Mouse (Mus musculus): ENCODE data around the gene Tuba1a. TPM values are rescaled to one million over a fixed set of nuclear protein-coding genes. Genes with fewer than 3 reads are reported as not detected.
"Not testable (repeated sequence)": the region's sequence is repeated elsewhere in the genome, so short reads cannot be mapped to it uniquely, and the experiment has no call there.

Gene Tuba1a
- polyA plus RNA-seq, 1 experiment from 2014 or later: 419 TPM

- H3K4me2 ChIP-seq: no peak overlapping the region
- ATAC-seq (replicated peaks; ENCODE audit: low FRiP score) (no peak), DNase-seq (ENCODE audit: low spot score) (no peak)
- no peaks in the 10 kb centered on the region for H3K9me3 ChIP-seq (ENCODE audit: control insufficient read depth, low read length)
- peaks cover 7% of the 10 kb centered on the region for H3K4me1 ChIP-seq (replicated peaks; ENCODE audit: control insufficient read depth, insufficient read depth, low read length)
- no peak overlapping the region for H3K9ac ChIP-seq (ENCODE audit: low read depth, low read length)
- no peaks in the 10 kb centered on the region for H3K36me3 ChIP-seq (ENCODE audit: control insufficient read depth, insufficient read depth, low read length)
- H3K27ac ChIP-seq (ENCODE audit: low read depth, low read length): no peak overlapping the region
- H3K27me3 ChIP-seq (replicated peaks; ENCODE audit: control insufficient read depth, insufficient read depth, low read length): no peaks in the 10 kb centered on the region
- H3K4me3 ChIP-seq (ENCODE audit: low read depth, low read length): no peak overlapping the region
- 76% methylated on average over 20 of the region's 20 CpGs for WGBS
Observed at GRCm38 (mm10) chr15:98978409-98979172, 25.1 kb upstream of the Tuba1a start.

- Histone ChIP-seq H3K9me3 (ENCODE audit: control insufficient read depth, low read length) (no peaks in the 10 kb centered on the region), H3K9ac (ENCODE audit: low read depth, low read length) (no peak overlapping the region), H3K27me3 (replicated peaks; ENCODE audit: control insufficient read depth, insufficient read depth, low read length) (no peaks in the 10 kb centered on the region), H3K4me1 (replicated peaks; ENCODE audit: control insufficient read depth, insufficient read depth, low read length) (peaks cover under 1% of the 10 kb centered on the region; the same call in 1 of the 2 replicates), H3K4me2 (no peak overlapping the region), H3K4me3 (ENCODE audit: low read depth, low read length) (no peak overlapping the region), H3K27ac (ENCODE audit: low read depth, low read length) (no peak overlapping the region), H3K36me3 (ENCODE audit: control insufficient read depth, insufficient read depth, low read length) (no peaks in the 10 kb centered on the region)
- no peak for ATAC-seq (replicated peaks; ENCODE audit: low FRiP score)
- 84% methylated on average over 14 of the region's 14 CpGs for WGBS
- DNase-seq (ENCODE audit: low spot score): no peak
Observed at GRCm38 (mm10) chr15:98977759-98978408, 24.4 kb upstream of the Tuba1a start.

DNA sequence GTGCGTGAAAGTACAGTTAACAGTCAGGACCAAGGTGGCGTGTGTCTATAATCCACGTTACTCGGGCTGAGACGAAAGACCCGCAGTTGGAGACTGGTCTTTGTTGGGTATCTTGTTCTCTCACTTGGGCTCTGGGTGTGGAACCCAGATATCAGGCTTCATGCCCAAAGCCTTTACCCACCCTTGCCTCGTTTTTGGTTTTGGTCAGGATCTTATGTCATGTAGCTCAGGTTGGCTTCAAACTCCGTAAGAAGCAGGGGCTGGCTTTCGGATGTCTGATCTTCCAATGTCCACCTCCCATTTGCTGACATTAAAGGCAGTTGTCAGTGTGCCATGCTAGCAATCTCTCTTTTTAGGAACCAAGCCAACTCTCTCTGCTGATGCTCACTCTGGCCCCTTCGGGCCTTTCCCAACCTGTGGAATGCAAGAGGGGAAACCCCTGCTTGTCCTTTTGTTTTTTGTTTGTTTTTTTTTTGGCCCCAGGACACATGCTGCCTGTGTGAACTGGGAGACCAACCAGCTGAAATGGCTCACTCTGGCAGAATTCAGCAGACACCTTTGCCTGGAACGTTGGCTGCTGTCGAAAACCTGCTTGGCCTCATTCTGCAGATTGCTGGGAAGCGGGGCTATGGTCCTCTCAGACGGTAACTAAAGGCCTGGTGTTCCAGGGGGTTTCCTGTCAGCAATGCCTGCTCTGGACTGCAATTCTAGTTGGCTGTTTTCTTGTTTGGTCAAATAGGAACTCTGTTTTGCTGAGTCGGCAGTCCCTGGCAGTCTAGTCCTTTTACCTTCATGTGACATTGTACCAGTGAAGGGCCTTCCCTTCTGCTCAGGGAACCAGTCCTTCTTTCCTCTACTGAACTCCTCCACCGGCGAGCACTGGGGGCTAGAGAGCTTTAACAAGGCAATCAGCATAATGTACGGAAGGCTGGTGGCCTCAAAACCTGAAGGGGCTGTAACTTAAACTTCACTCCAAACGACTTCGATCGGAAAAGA is 23.6 kb upstream of the Tuba1a start:
- peak; percentile 29 for DNase-seq (ENCODE audit: low spot score)
- no peak overlapping the region for H3K9ac ChIP-seq (ENCODE audit: low read depth, low read length)

DNA sequence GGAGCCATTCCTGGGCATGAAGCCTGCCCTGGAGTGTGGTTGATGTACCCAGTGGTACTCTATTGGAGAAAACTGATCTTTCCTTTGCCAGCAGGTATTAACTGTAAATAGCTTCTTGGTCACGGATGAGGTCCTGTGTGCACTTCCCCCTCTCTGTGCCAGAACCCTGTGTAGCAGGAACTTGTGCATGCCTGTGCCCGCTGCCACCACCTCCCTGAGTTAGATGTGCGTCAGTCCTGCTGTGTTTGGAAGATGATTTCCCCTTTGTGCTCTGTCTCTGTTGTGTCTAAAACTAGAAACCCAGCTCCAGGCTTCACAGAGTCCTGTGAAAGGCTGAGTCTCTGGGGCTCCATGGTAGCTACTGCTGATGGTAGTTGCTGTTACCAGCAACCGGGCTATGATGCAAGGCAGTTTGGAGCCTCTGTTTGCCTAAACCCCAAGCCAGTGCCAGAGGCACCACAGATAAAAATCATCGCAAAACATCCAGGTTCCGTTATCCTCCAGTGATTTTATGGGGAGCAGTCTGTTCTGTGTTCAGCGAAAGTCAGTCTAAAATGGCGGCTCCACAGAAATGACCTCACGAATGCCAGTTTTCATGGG is 19.6 kb upstream of the Tuba1a start:
- Histone ChIP-seq H3K9me3 (ENCODE audit: control insufficient read depth, low read length) (no peaks in the 10 kb centered on the region), H3K36me3 (ENCODE audit: control insufficient read depth, insufficient read depth, low read length) (no peaks in the 10 kb centered on the region), H3K27ac (ENCODE audit: low read depth, low read length) (no peak overlapping the region), H3K4me1 (replicated peaks; ENCODE audit: control insufficient read depth, insufficient read depth, low read length) (peaks cover 4% of the 10 kb centered on the region), H3K9ac (ENCODE audit: low read depth, low read length) (no peak overlapping the region), H3K4me2 (no peak overlapping the region), H3K4me3 (ENCODE audit: low read depth, low read length) (no peak overlapping the region), H3K27me3 (replicated peaks; ENCODE audit: control insufficient read depth, insufficient read depth, low read length) (no peaks in the 10 kb centered on the region)
- no peak for DNase-seq (ENCODE audit: low spot score)
- no peak for ATAC-seq (replicated peaks; ENCODE audit: low FRiP score)
- 84% methylated on average over 9 of the region's 9 CpGs for WGBS

More for the DNA sequence above, 23.6 kb upstream of the Tuba1a start:
- no peak overlapping the region for H3K4me2 ChIP-seq
- no peak overlapping the region for H3K27ac ChIP-seq (ENCODE audit: low read depth, low read length)
- ATAC-seq (replicated peaks; ENCODE audit: low FRiP score): no peak
- H3K9me3 ChIP-seq (ENCODE audit: control insufficient read depth, low read length): no peaks in the 10 kb centered on the region
- 77% methylated on average over 21 of the region's 21 CpGs for WGBS
- H3K4me3 ChIP-seq (ENCODE audit: low read depth, low read length): no peak overlapping the region
- no peaks in the 10 kb centered on the region for H3K4me1 ChIP-seq (replicated peaks; ENCODE audit: control insufficient read depth, insufficient read depth, low read length)
- no peaks in the 10 kb centered on the region for H3K36me3 ChIP-seq (ENCODE audit: control insufficient read depth, insufficient read depth, low read length)
- no peaks in the 10 kb centered on the region for H3K27me3 ChIP-seq (replicated peaks; ENCODE audit: control insufficient read depth, insufficient read depth, low read length)

DNA sequence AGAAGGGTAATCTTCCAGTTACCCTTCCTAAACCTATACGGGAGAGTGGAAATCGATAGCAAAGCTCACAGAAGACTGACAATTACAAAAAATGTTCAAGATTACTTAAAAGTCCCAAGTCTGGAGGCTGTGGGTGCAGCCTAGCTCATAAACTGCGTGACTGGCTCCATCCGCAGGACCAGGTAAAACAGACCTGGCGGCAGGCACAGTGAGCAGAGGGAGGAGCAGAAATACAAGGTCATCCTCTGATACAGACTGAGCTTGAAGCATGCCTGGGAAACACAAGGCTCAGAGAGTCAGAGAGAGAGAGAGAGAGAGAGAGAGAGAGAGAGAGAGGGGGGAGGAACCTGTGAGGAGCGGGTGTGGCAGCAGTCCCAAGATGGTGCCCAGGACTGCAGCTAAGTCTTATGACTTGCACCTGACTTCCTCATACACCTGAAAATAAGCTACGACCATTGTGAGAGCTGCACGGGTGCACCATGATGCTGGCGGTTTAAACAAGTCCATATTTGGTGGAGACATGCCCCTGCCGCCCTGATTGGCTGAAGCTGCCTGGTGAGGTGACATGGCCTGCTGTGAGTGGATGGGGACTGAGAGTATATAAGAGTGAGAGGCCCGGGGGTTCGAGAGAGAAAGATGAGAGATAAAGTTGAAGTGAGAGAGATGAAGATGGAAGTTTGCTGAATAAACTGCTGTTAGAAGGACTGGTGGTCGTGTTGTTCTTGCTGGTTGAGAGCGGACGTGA is 18.2 kb upstream of the Tuba1a start:
- H3K27ac ChIP-seq (ENCODE audit: low read depth, low read length); DNase-seq (ENCODE audit: low spot score); ATAC-seq (replicated peaks; ENCODE audit: low FRiP score); H3K9me3 ChIP-seq (ENCODE audit: control insufficient read depth, low read length); H3K36me3 ChIP-seq (ENCODE audit: control insufficient read depth, insufficient read depth, low read length); H3K27me3 ChIP-seq (replicated peaks; ENCODE audit: control insufficient read depth, insufficient read depth, low read length); H3K4me3 ChIP-seq (ENCODE audit: low read depth, low read length); H3K4me2 ChIP-seq; H3K4me1 ChIP-seq (replicated peaks; ENCODE audit: control insufficient read depth, insufficient read depth, low read length); H3K9ac ChIP-seq (ENCODE audit: low read depth, low read length): not testable (repeated sequence)
- WGBS: 65% methylated on average over 15 of the region's 15 CpGs

DNA sequence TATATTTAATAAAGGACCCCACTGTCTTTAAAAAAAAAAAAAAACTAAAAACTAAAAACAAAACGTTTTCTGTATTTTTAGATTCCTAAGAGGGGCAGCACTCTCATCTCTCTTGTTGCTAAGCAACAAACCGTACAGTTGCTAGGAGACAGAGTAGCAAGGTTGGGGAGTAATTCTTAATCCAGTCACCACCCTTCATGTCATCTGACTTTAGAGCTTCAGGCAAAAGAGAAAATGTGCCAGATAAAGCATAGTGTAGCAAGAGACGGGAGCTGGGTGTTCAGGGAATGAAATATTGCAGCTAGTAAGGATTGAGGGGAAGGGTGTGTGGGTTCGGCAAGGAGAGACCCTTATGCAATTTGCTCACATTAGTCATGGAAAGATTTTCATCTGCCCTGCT is 17.6 kb upstream of the Tuba1a start:
- no peak overlapping the region for H3K4me2 ChIP-seq
- DNase-seq (ENCODE audit: low spot score) (peak; percentile 20), ATAC-seq (replicated peaks; ENCODE audit: low FRiP score) (no peak)
- H3K9ac ChIP-seq (ENCODE audit: low read depth, low read length): no peak overlapping the region
- H3K27me3 ChIP-seq (replicated peaks; ENCODE audit: control insufficient read depth, insufficient read depth, low read length): no peaks in the 10 kb centered on the region
- peaks cover 4% of the 10 kb centered on the region for H3K4me1 ChIP-seq (replicated peaks; ENCODE audit: control insufficient read depth, insufficient read depth, low read length)
- WGBS: 58% methylated on average over 4 of the region's 4 CpGs
- no peak overlapping the region for H3K27ac ChIP-seq (ENCODE audit: low read depth, low read length)
- no peaks in the 10 kb centered on the region for H3K9me3 ChIP-seq (ENCODE audit: control insufficient read depth, low read length)
- H3K36me3 ChIP-seq (ENCODE audit: control insufficient read depth, insufficient read depth, low read length): no peaks in the 10 kb centered on the region
- no peak overlapping the region for H3K4me3 ChIP-seq (ENCODE audit: low read depth, low read length)

DNA sequence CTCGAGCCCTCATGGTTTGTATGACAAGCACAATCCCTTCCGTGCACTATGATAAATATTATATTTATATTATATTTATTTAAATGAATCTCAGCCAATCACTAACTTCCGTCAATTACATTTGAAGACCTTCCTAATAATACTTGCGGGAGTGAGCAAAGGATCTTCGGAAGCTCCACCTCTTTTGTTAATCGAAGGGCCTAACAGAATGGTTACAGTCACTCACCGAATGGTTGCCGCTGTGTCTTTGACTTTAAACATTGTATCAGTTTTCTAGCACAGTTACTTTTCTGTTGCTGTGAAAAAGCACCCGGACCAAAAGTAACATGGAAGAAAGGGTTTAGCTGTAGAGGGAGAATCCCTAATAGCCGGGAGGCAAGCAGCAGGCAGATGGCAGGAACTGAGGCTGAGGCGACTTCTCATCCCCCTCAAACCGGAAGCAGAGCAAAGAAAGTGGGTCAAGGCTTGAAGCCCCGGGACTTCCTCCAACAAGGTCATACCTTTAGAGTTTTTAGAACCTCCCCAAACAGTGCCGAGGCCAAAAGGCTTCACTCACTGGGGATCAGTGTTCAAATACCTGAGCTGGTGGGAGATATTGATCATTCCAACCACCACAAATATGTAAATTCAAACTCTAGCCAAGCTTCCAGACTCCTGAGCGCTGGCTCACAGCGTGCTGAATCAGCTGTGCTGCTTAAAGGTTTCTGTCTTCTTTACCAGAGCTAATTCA is 16.0 kb upstream of the Tuba1a start:
- H3K9me3 ChIP-seq (ENCODE audit: control insufficient read depth, low read length): no peaks in the 10 kb centered on the region
- peak overlapping the region; percentile 26; the same call in 1 of the 2 replicates for H3K27ac ChIP-seq (ENCODE audit: low read depth, low read length)
- peaks cover 4% of the 10 kb centered on the region for H3K4me1 ChIP-seq (replicated peaks; ENCODE audit: control insufficient read depth, insufficient read depth, low read length)
- H3K36me3 ChIP-seq (ENCODE audit: control insufficient read depth, insufficient read depth, low read length): no peaks in the 10 kb centered on the region
- H3K9ac ChIP-seq (ENCODE audit: low read depth, low read length): no peak overlapping the region
- H3K4me3 ChIP-seq (ENCODE audit: low read depth, low read length): no peak overlapping the region
- WGBS: 24% methylated on average over 16 of the region's 16 CpGs
- DNase-seq (ENCODE audit: low spot score) (no peak), ATAC-seq (replicated peaks; ENCODE audit: low FRiP score) (no peak)
- H3K27me3 ChIP-seq (replicated peaks; ENCODE audit: control insufficient read depth, insufficient read depth, low read length): no peaks in the 10 kb centered on the region
- peak overlapping the region; percentile 23; the same call in 1 of the 2 replicates for H3K4me2 ChIP-seq

Measured in liver, embryonic 11.5 days (tissue).